Mouse (Mus musculus): ENCODE measurements around the gene Morc4. TPM values are rescaled to one million over a fixed set of nuclear protein-coding genes. Genes with fewer than 3 reads are reported as not detected.

The Morc4 gene
- polyA plus RNA-seq, 1 experiment, result 6.5 TPM

DNA sequence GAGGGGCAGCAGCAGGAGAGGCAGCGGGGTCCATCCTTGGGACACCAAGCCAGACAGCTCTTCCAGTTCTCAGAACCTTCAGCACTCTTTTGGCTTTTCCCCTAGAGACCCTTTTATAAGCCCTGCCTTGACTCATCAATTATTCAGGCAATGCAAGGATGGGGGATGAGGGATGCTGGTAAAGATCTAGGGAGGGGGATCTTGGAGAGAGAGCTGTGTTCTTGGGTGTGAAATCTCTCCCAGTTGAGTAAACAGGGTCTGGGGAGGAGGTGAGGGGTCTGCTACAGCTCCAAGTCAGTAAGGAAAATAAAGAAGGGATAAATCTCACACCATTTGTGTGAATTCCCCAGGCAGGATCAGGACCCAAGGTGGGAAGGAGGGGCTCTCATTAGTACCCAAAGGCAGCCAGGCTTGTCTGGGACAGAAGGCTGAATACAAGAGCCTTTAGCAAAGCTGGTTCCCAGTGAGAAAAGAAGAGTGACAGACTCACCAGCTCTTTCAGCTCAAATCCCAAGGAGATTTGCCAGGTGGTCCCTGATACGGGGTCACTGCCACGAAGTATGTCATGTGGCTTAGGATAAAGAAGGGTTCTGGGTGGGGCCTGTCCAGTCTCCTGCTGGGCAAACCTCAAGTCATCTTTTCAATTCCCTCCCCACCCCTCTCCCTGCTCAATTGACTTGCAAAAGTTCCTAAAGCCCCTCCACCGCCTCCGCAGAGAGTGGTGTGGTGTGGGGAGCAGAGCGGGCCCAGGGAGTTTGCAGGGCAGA, 89.0 kb downstream of the Morc4 start, which contains the start of gene Ripply1:
Gene Ripply1 (minus strand): TSS at position 76 of the 767 bp plus-strand sequence.
- TF ChIP-seq GATA1 (IDR thresholded peaks at IDR 0.05; ENCODE audit: low read length), result no peak

- TF ChIP-seq GATA1 (IDR thresholded peaks at IDR 0.05; ENCODE audit: low read length), result no peak
Observed at GRCm38 (mm10) chrX:139781563-139781962, 89.9 kb downstream of the Morc4 start.

DNA sequence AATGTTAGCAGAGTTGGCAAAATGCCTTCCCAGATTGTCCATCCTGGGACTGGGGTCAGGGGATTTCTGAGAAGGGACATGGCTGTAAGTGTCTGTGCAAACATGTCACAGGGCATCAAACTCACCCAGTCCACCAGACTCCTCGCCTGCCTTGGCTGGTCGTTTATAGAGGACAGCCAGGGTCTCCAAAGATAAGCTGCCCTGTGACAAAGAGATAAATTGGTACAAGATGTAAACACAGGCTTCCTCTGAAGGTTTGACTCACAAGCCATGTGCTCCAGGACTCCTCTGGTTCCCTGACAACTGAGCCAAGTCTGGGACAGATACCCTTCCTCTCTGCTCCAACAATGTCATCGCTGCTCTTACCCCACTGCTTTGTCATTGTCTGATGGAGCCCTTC, 90.5 kb downstream of the Morc4 start:
- TF ChIP-seq GATA1 (IDR thresholded peaks at IDR 0.05; ENCODE audit: low read length), result no peak

- TF ChIP-seq GATA1 (IDR thresholded peaks at IDR 0.05; ENCODE audit: low read length), result no peak
Observed at GRCm38 (mm10) chrX:139779401-139779800, 92.1 kb downstream of the Morc4 start.

DNA sequence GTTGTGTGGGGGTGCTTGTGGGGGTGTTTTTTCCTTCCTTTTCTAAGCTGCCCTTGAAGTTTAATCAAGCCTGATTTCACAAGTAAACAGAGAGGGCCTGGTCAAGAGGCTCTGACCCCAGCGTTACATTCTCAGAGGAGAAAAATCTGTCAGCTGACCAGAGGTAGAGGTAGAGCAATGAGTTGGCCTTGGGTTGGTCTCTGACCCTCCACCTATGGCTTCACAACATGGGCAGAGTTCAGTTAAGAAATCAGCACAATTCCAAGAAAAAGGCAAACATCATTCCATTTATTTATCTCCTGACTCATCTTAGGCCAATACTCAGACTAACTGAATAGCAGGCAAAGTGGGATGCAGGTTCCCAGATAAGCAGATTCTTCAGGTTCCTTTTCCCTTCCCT, 92.6 kb downstream of the Morc4 start:
- no peak for TF ChIP-seq GATA1 (IDR thresholded peaks at IDR 0.05; ENCODE audit: low read length)

DNA sequence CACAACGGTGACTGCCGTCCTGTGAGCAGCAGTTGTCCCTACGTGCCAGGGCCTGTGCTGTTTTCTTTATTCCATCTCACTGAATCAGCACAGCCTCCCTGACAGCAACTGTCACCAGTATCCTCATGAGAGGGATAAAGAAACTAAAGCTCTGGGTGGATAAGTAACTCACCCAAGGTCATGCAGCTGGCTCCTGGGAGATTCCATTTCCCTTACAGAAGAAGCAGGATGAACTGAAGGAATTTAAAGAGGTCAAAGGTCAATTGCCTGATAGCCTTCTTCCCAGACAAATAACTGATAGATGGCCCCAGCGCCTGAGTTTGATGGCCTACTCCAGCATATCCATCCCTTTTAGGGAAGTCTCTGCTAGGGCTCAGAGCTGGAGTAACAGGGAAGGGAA, 94.1 kb downstream of the Morc4 start:
- no peak for TF ChIP-seq GATA1 (IDR thresholded peaks at IDR 0.05; ENCODE audit: low read length)

GRCm38 (mm10) chrX:139775084-139775612, 96.3 kb downstream of the Morc4 start:
- TF ChIP-seq GATA1 (IDR thresholded peaks at IDR 0.05; ENCODE audit: low read length), result no peak

GRCm38 (mm10) chrX:139774309-139775083, 97.0 kb downstream of the Morc4 start:
- TF ChIP-seq GATA1 (IDR thresholded peaks at IDR 0.05; ENCODE audit: low read length), result no peak

Other genes starting within 250 kb of the Morc4 start
- 0.15 and 0.27 TPM in 2 replicates for gene Tbc1d8b, start 186.7 kb downstream of the Morc4 start, polyA plus RNA-seq (2012)
- not detected in 2 replicates for gene Gm15013, start 157.2 kb downstream of the Morc4 start, polyA plus RNA-seq (2012)
- 0.21 TPM in 1 of 2 replicates, not detected in the other for gene Ripply1, start 89.3 kb downstream of the Morc4 start, polyA plus RNA-seq (2012)
- gene Cldn2, start 70.8 kb downstream of the Morc4 start, polyA plus RNA-seq (2012), result not detected in 2 replicates
- not detected in 2 replicates for gene Rbm41, start 126.9 kb upstream of the Morc4 start, polyA plus RNA-seq (2012)
- gene Nup62cl, start 191.0 kb upstream of the Morc4 start, polyA plus RNA-seq (2012), result not detected in 2 replicates
- not detected in 2 replicates for gene Pih1h3b, start 191.2 kb upstream of the Morc4 start, polyA plus RNA-seq (2012)

Data from G1E-ER4 (cell line).